Mouse (Mus musculus): Measurements from ENCODE around the gene Fitm1. TPM values are rescaled to one million over a fixed set of nuclear protein-coding genes. Genes with fewer than 3 reads are reported as not detected.

The Fitm1 gene
- polyA plus RNA-seq, 1 experiment = 12.8 TPM

- TF ChIP-seq SRF (IDR thresholded peaks at IDR 0.05; ENCODE audit: control insufficient read depth, insufficient read length, low read depth) = no peak
- TF ChIP-seq USF1 (IDR thresholded peaks at IDR 0.05; ENCODE audit: low read depth) = no peak
- TF ChIP-seq MYOD1 (IDR thresholded peaks at IDR 0.05; ENCODE audit: control insufficient read depth in 1 of 3, insufficient read length in 2 of 3, low read depth in 2 of 3) = no peak
- no peak for TF ChIP-seq CEBPB (IDR thresholded peaks at IDR 0.05; ENCODE audit: insufficient read depth, poor library complexity, severe bottlenecking)
- TF ChIP-seq TCF3 (IDR thresholded peaks at IDR 0.05; ENCODE audit: insufficient read length, low read depth) = no peak
- no peak for TF ChIP-seq POLR2A (IDR thresholded peaks at IDR 0.05; ENCODE audit: insufficient read length, low read depth)
- Histone ChIP-seq H3K27me3 (ENCODE audit: control insufficient read depth, insufficient read depth, insufficient read length) (no peaks in the 10 kb centered on the region), H3K4me3 (peak overlapping the region; percentile 95), H3K79me2 (ENCODE audit: control insufficient read depth, insufficient read depth) (no peaks in the 10 kb centered on the region), H3K4me2 (ENCODE audit: low read depth) (peak overlapping the region; percentile 96), H3ac (ENCODE audit: control insufficient read depth, insufficient read length) (peak overlapping the region; percentile 55), H3K36me3 (ENCODE audit: control insufficient read depth, insufficient read depth) (peaks cover 6% of the 10 kb centered on the region)
Observed at GRCm38 (mm10) chr14:55558740-55559448, 16.5 kb upstream of the Fitm1 start.

GRCm38 (mm10) chr14:55559799-55560201, 15.6 kb upstream of the Fitm1 start, which contains the start of gene Dcaf11:
Dcaf11 (plus strand) TSS chr14:55560006.
- Histone ChIP-seq H3K4me3 (peak within 1 kb of the TSS; percentile 95), H3ac (ENCODE audit: control insufficient read depth, insufficient read length) (peak within 1 kb of the TSS; percentile 55), H3K79me2 (ENCODE audit: control insufficient read depth, insufficient read depth) (no peaks in the 10 kb centered on the region), H3K27me3 (ENCODE audit: control insufficient read depth, insufficient read depth, insufficient read length) (no peaks in the 10 kb centered on the region), H3K4me2 (ENCODE audit: low read depth) (peak within 1 kb of the TSS; percentile 96), H3K36me3 (ENCODE audit: control insufficient read depth, insufficient read depth) (peaks cover 6% of the 10 kb centered on the region)
- peak; percentile 57 for TF ChIP-seq POLR2A (IDR thresholded peaks at IDR 0.05; ENCODE audit: insufficient read length, low read depth)
- TF ChIP-seq TCF12 (IDR thresholded peaks at IDR 0.05; ENCODE audit: insufficient read depth, poor library complexity, severe bottlenecking) = no peak
- TF ChIP-seq MYOD1 (IDR thresholded peaks at IDR 0.05; ENCODE audit: control insufficient read depth in 1 of 3, insufficient read length in 2 of 3, low read depth in 2 of 3) = no peak
- no peak for TF ChIP-seq MAX (IDR thresholded peaks at IDR 0.05; ENCODE audit: low read depth)
- no peak for TF ChIP-seq TCF3 (IDR thresholded peaks at IDR 0.05; ENCODE audit: insufficient read length, low read depth)

GRCm38 (mm10) chr14:55560202-55561073, 15.0 kb upstream of the Fitm1 start, which contains the start of gene A730061H03Rik:
A730061H03Rik (minus strand) TSS chr14:55560406.
- peak within 1 kb of the TSS; percentile 95 for H3K4me3 ChIP-seq
- H3K4me2 ChIP-seq (ENCODE audit: low read depth) = peak within 1 kb of the TSS; percentile 96
- peak; percentile 66 for TF ChIP-seq POLR2AphosphoS2 (IDR thresholded peaks at IDR 0.05; ENCODE audit: insufficient read length, low read depth)
- TF ChIP-seq MYOG (IDR thresholded peaks at IDR 0.05; ENCODE audit: control insufficient read depth in 1 of 3, insufficient read depth in 1 of 3, insufficient read length in 2 of 3, low read depth in 2 of 3) = no peak
- TF ChIP-seq SRF (IDR thresholded peaks at IDR 0.05; ENCODE audit: control insufficient read depth, insufficient read length, low read depth) = no peak
- TF ChIP-seq USF1 (IDR thresholded peaks at IDR 0.05; ENCODE audit: low read depth) = peak; percentile 93
- no peak for TF ChIP-seq REST (IDR thresholded peaks at IDR 0.05; ENCODE audit: insufficient read depth, insufficient read length)
- TF ChIP-seq POLR2A (IDR thresholded peaks at IDR 0.05; ENCODE audit: insufficient read length, low read depth) = peak; percentile 50
- no peak for TF ChIP-seq TCF3 (IDR thresholded peaks at IDR 0.05; ENCODE audit: insufficient read length, low read depth)
- peak; percentile 49; the same call in 1 of the 2 replicates for TF ChIP-seq CEBPB (IDR thresholded peaks at IDR 0.05; ENCODE audit: insufficient read depth, poor library complexity, severe bottlenecking)
- TF ChIP-seq MAX (IDR thresholded peaks at IDR 0.05; ENCODE audit: low read depth) = peak; percentile 8
- peak in 1 of 3 experiments; percentile 4 for TF ChIP-seq MYOD1 (IDR thresholded peaks at IDR 0.05; ENCODE audit: control insufficient read depth in 1 of 3, insufficient read length in 2 of 3, low read depth in 2 of 3)
- no peak for TF ChIP-seq E2F4 (IDR thresholded peaks at IDR 0.05; ENCODE audit: insufficient read depth)
- no peak for TF ChIP-seq TCF12 (IDR thresholded peaks at IDR 0.05; ENCODE audit: insufficient read depth, poor library complexity, severe bottlenecking)
- peak within 1 kb of the TSS; percentile 55 for H3ac ChIP-seq (ENCODE audit: control insufficient read depth, insufficient read length)
- peaks cover 10% of the 10 kb centered on the region for H3K36me3 ChIP-seq (ENCODE audit: control insufficient read depth, insufficient read depth)
- no peaks in the 10 kb centered on the region for H3K79me2 ChIP-seq (ENCODE audit: control insufficient read depth, insufficient read depth)
- H3K27me3 ChIP-seq (ENCODE audit: control insufficient read depth, insufficient read depth, insufficient read length) = no peaks in the 10 kb centered on the region

GRCm38 (mm10) chr14:55561860-55562259, 13.6 kb upstream of the Fitm1 start:
- no peak for TF ChIP-seq POLR2A (IDR thresholded peaks at IDR 0.05; ENCODE audit: insufficient read length, low read depth)
- no peak for TF ChIP-seq E2F4 (IDR thresholded peaks at IDR 0.05; ENCODE audit: insufficient read depth)
- no peak for TF ChIP-seq SRF (IDR thresholded peaks at IDR 0.05; ENCODE audit: control insufficient read depth, insufficient read length, low read depth)
- TF ChIP-seq POLR2AphosphoS2 (IDR thresholded peaks at IDR 0.05; ENCODE audit: insufficient read length, low read depth) = no peak
- TF ChIP-seq TCF12 (IDR thresholded peaks at IDR 0.05; ENCODE audit: insufficient read depth, poor library complexity, severe bottlenecking) = no peak
- TF ChIP-seq REST (IDR thresholded peaks at IDR 0.05; ENCODE audit: insufficient read depth, insufficient read length) = no peak
- TF ChIP-seq CEBPB (IDR thresholded peaks at IDR 0.05; ENCODE audit: insufficient read depth, poor library complexity, severe bottlenecking) = no peak
- peak overlapping the region; percentile 87 for H3K4me2 ChIP-seq (ENCODE audit: low read depth)

More at GRCm38 (mm10) chr14:55561860-55562259, 13.6 kb upstream of the Fitm1 start:
- H3ac ChIP-seq (ENCODE audit: control insufficient read depth, insufficient read length) = no peak overlapping the region
- no peaks in the 10 kb centered on the region for H3K27me3 ChIP-seq (ENCODE audit: control insufficient read depth, insufficient read depth, insufficient read length)
- no peaks in the 10 kb centered on the region for H3K79me2 ChIP-seq (ENCODE audit: control insufficient read depth, insufficient read depth)
- peaks cover 15% of the 10 kb centered on the region for H3K36me3 ChIP-seq (ENCODE audit: control insufficient read depth, insufficient read depth)
- no peak overlapping the region for H3K4me3 ChIP-seq
